Mouse (Mus musculus): ENCODE data around the gene Tmtc1. TPM values are rescaled to one million over a fixed set of nuclear protein-coding genes. Genes with fewer than 3 reads are reported as not detected.

The Tmtc1 gene
- total RNA-seq, 1 experiment: 5.8 TPM

DNA sequence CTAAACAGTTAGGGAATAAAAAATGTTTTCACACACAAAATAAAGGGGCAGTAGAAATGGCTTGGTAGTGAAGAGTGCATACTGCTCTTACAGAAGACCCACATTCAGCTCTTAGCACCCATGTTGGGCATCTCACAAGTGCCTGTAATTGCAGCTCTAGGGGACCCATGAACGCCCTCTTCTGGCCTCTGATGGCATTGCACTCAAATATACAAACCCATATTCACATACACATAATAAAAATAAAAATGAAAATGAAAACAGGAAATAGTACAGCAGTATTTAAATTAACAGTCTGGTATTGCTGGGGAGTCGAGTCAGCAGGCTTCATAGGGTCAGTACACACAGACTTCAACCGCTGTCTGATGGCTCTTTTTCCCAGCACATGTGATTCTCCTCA, 201.9 kb downstream of the Tmtc1 start:
- Histone ChIP-seq H3K4me1 (ENCODE audit: control insufficient read depth in 2 of 2, insufficient read depth in 2 of 2, low read length in 2 of 2, poor library complexity in 1 of 2) (no peaks in the 10 kb centered on the region), H3K36me3 (ENCODE audit: control insufficient read depth, insufficient read depth, low read length, poor library complexity, severe bottlenecking) (peaks cover 7% of the 10 kb centered on the region; the same call in 1 of the 2 replicates), H3K9ac (ENCODE audit: insufficient read depth, low read depth, low read length, poor library complexity, severe bottlenecking) (no peak overlapping the region), H3K27ac (ENCODE audit: insufficient read depth, low read depth, low read length, poor library complexity, severe bottlenecking) (no peak overlapping the region), H3K4me3 (ENCODE audit: insufficient read depth in 1 of 2, low read depth in 1 of 2, low read length in 2 of 2, poor library complexity in 1 of 2, severe bottlenecking in 1 of 2) (no peak overlapping the region), H3K9me3 (ENCODE audit: control insufficient read depth, insufficient read depth, low read depth, low read length) (no peaks in the 10 kb centered on the region)
- no peak for TF ChIP-seq CHD2 (IDR thresholded peaks at IDR 0.05; ENCODE audit: low read depth, low read length)
- no peak for TF ChIP-seq ZC3H11A (IDR thresholded peaks at IDR 0.05; ENCODE audit: borderline replicate concordance, low read depth, low read length)
- no peak for TF ChIP-seq HCFC1 (IDR thresholded peaks at IDR 0.05; ENCODE audit: borderline replicate concordance, insufficient read depth, low read length)
- TF ChIP-seq ZNF384 (IDR thresholded peaks at IDR 0.05; ENCODE audit: low read depth, low read length): no peak
- no peak for TF ChIP-seq MAFK (IDR thresholded peaks at IDR 0.05; ENCODE audit: insufficient read depth, low read depth, low read length)
- no peak for DNase-seq (ENCODE audit: low read depth, low spot score)
- in situ Hi-C loops (cut with MboI; ENCODE audit: low sequenced_read_pairs in 2 of 2, unreplicated experiment in 2 of 2): no loop called here

DNA sequence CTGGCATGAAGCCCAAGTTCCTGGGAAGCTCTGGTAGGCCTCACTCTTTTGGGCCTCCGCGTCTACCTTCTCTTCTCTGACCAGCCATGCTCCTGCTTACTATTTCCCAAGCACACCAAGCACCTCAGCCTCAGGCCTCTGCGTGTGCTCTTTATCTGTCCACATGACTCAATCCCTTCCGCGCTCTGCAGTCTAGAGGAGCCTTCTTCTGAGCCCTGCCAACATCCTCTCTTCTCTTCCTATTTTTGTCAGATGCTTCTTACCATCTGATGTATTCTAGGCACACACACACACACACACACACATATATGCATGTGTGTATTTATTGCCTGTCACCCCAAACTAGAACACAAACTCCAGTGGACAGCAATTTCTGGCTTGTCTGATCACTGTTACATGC, 202.5 kb downstream of the Tmtc1 start:
- Histone ChIP-seq H3K4me3 (ENCODE audit: insufficient read depth in 1 of 2, low read depth in 1 of 2, low read length in 2 of 2, poor library complexity in 1 of 2, severe bottlenecking in 1 of 2) (no peak overlapping the region), H3K27ac (ENCODE audit: insufficient read depth, low read depth, low read length, poor library complexity, severe bottlenecking) (no peak overlapping the region), H3K36me3 (ENCODE audit: control insufficient read depth, insufficient read depth, low read length, poor library complexity, severe bottlenecking) (peaks cover 7% of the 10 kb centered on the region; the same call in 1 of the 2 replicates), H3K9ac (ENCODE audit: insufficient read depth, low read depth, low read length, poor library complexity, severe bottlenecking) (no peak overlapping the region), H3K4me1 (ENCODE audit: control insufficient read depth in 2 of 2, insufficient read depth in 2 of 2, low read length in 2 of 2, poor library complexity in 1 of 2) (no peaks in the 10 kb centered on the region), H3K9me3 (ENCODE audit: control insufficient read depth, insufficient read depth, low read depth, low read length) (no peaks in the 10 kb centered on the region)
- DNase-seq (ENCODE audit: low read depth, low spot score): no peak
- in situ Hi-C loops (cut with MboI; ENCODE audit: low sequenced_read_pairs in 2 of 2, unreplicated experiment in 2 of 2): no loop called here
- TF ChIP-seq ZC3H11A (IDR thresholded peaks at IDR 0.05; ENCODE audit: borderline replicate concordance, low read depth, low read length) (no peak), MAFK (IDR thresholded peaks at IDR 0.05; ENCODE audit: insufficient read depth, low read depth, low read length) (no peak), CHD2 (IDR thresholded peaks at IDR 0.05; ENCODE audit: low read depth, low read length) (no peak)

DNA sequence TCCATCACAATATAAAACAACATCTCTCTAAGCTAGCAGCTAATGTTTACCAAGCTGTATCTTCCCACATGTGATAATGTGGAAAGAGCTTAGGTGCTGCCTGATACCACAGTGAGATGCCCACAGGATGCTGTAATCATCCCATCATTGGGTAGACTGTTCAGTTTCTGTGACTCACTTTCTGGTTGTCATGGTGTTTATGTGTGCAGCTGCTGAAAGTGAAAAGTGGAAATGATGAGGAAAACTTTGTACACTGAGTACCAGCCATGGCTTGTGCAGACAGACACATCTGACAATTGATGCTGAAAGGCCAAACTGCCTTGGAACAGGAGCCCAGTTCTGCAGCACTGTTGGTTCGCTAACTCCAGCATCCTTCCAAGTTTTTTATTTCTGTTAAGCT, 204.9 kb downstream of the Tmtc1 start:
- no peak overlapping the region for H3K4me3 ChIP-seq (ENCODE audit: insufficient read depth in 1 of 2, low read depth in 1 of 2, low read length in 2 of 2, poor library complexity in 1 of 2, severe bottlenecking in 1 of 2)
- H3K4me1 ChIP-seq (ENCODE audit: control insufficient read depth in 2 of 2, insufficient read depth in 2 of 2, low read length in 2 of 2, poor library complexity in 1 of 2): no peaks in the 10 kb centered on the region
- in situ Hi-C loops (cut with MboI; ENCODE audit: low sequenced_read_pairs in 2 of 2, unreplicated experiment in 2 of 2): no loop called here
- peaks cover 4% of the 10 kb centered on the region; the same call in 1 of the 2 replicates for H3K36me3 ChIP-seq (ENCODE audit: control insufficient read depth, insufficient read depth, low read length, poor library complexity, severe bottlenecking)
- TF ChIP-seq HCFC1 (IDR thresholded peaks at IDR 0.05; ENCODE audit: borderline replicate concordance, insufficient read depth, low read length): no peak
- no peak for TF ChIP-seq CHD2 (IDR thresholded peaks at IDR 0.05; ENCODE audit: low read depth, low read length)
- TF ChIP-seq ZNF384 (IDR thresholded peaks at IDR 0.05; ENCODE audit: low read depth, low read length): no peak
- TF ChIP-seq MAFK (IDR thresholded peaks at IDR 0.05; ENCODE audit: insufficient read depth, low read depth, low read length): no peak
- no peak for TF ChIP-seq ZC3H11A (IDR thresholded peaks at IDR 0.05; ENCODE audit: borderline replicate concordance, low read depth, low read length)
- no peak overlapping the region for H3K9ac ChIP-seq (ENCODE audit: insufficient read depth, low read depth, low read length, poor library complexity, severe bottlenecking)
- no peak for DNase-seq (ENCODE audit: low read depth, low spot score)
- no peaks in the 10 kb centered on the region for H3K9me3 ChIP-seq (ENCODE audit: control insufficient read depth, insufficient read depth, low read depth, low read length)
- H3K27ac ChIP-seq (ENCODE audit: insufficient read depth, low read depth, low read length, poor library complexity, severe bottlenecking): no peak overlapping the region

DNA sequence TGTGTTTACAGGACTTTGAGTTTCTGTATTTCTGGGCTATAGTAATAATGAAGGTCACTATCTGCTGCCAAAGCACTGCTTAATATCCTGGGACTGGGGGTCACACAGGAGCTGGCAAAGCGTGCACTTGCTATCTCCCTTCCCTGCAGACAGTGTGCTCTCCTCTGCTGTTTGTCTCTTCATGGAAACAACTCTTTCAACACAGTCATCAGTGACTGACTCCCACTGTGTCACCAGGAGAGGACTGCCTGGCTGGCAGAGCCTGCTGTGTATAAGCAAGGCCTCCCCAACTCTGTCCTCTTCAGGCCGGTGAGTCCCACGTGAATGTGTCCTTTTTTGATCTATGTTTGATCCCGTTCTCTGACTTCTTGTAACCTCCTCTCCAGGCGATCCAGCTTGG, 206.7 kb downstream of the Tmtc1 start:
- no peak overlapping the region for H3K4me3 ChIP-seq (ENCODE audit: insufficient read depth in 1 of 2, low read depth in 1 of 2, low read length in 2 of 2, poor library complexity in 1 of 2, severe bottlenecking in 1 of 2)
- no peak for TF ChIP-seq MAFK (IDR thresholded peaks at IDR 0.05; ENCODE audit: insufficient read depth, low read depth, low read length)
- TF ChIP-seq CHD2 (IDR thresholded peaks at IDR 0.05; ENCODE audit: low read depth, low read length): no peak
- TF ChIP-seq ZC3H11A (IDR thresholded peaks at IDR 0.05; ENCODE audit: borderline replicate concordance, low read depth, low read length): no peak
- TF ChIP-seq HCFC1 (IDR thresholded peaks at IDR 0.05; ENCODE audit: borderline replicate concordance, insufficient read depth, low read length): no peak
- no peak for TF ChIP-seq ZNF384 (IDR thresholded peaks at IDR 0.05; ENCODE audit: low read depth, low read length)
- no peaks in the 10 kb centered on the region for H3K9me3 ChIP-seq (ENCODE audit: control insufficient read depth, insufficient read depth, low read depth, low read length)
- H3K36me3 ChIP-seq (ENCODE audit: control insufficient read depth, insufficient read depth, low read length, poor library complexity, severe bottlenecking): no peaks in the 10 kb centered on the region
- no peak overlapping the region for H3K27ac ChIP-seq (ENCODE audit: insufficient read depth, low read depth, low read length, poor library complexity, severe bottlenecking)
- in situ Hi-C loops (cut with MboI; ENCODE audit: low sequenced_read_pairs in 2 of 2, unreplicated experiment in 2 of 2): no loop called here
- no peak for DNase-seq (ENCODE audit: low read depth, low spot score)
- H3K9ac ChIP-seq (ENCODE audit: insufficient read depth, low read depth, low read length, poor library complexity, severe bottlenecking): no peak overlapping the region
- H3K4me1 ChIP-seq (ENCODE audit: control insufficient read depth in 2 of 2, insufficient read depth in 2 of 2, low read length in 2 of 2, poor library complexity in 1 of 2): no peaks in the 10 kb centered on the region

Measured in ES-E14 (cell line).